Mouse (Mus musculus): ENCODE results near the gene Olfr470. TPM values are rescaled to one million over a fixed set of nuclear protein-coding genes. Genes with fewer than 3 reads are reported as not detected.

Olfr470 gene
- polyA plus RNA-seq (2012; rRNA removed): not detected in 2 replicates

GRCm38 (mm10) chr7:107847390-107847789 is at the start of gene Olfr470:
Gene Olfr470, minus strand, starts transcription at chr7:107847490.

GRCm38 (mm10) chr7:107825441-107825840 is 21.8 kb downstream of the Olfr470 start, which contains the start of gene Olfr469:
Gene Olfr469, minus strand, starts transcription at chr7:107825541.

GRCm38 (mm10) chr7:107811963-107812362 is 35.3 kb downstream of the Olfr470 start, which contains the start of gene Olfr467:
Gene Olfr467, plus strand, starts transcription at chr7:107812263.

GRCm38 (mm10) chr7:107801108-107801507 is 46.2 kb downstream of the Olfr470 start, which contains the start of gene Ovch2:
Gene Ovch2, minus strand, starts transcription at chr7:107801208.

Other genes with a start within 250 kb of the Olfr470 start
- not detected in 2 replicates for gene 5330417H12Rik, start 222.3 kb downstream of the Olfr470 start, polyA plus RNA-seq (2012; rRNA removed)
- gene Cyb5r2, start 89.5 kb downstream of the Olfr470 start, polyA plus RNA-seq (2012; rRNA removed): 0.01 and 0.03 TPM in 2 replicates
- not detected in 2 replicates for gene Ovch2, start 46.3 kb downstream of the Olfr470 start, polyA plus RNA-seq (2012; rRNA removed)
- not detected in 2 replicates for gene Olfr467, start 35.2 kb downstream of the Olfr470 start, polyA plus RNA-seq (2012; rRNA removed)
- gene Olfr469, start 21.9 kb downstream of the Olfr470 start, polyA plus RNA-seq (2012; rRNA removed): not detected in 2 replicates
- gene Olfr472, start 50.4 kb upstream of the Olfr470 start, polyA plus RNA-seq (2012; rRNA removed): not detected in 2 replicates
- not detected in 2 replicates for gene Olfr473, start 83.0 kb upstream of the Olfr470 start, polyA plus RNA-seq (2012; rRNA removed)
- gene Olfr474, start 107.2 kb upstream of the Olfr470 start, polyA plus RNA-seq (2012; rRNA removed): not detected in 2 replicates
- gene Olfr476, start 117.3 kb upstream of the Olfr470 start, polyA plus RNA-seq (2012; rRNA removed): not detected in 2 replicates
- gene Olfr477, start 139.2 kb upstream of the Olfr470 start, polyA plus RNA-seq (2012; rRNA removed): not detected in 2 replicates
- gene Olfr478, start 186.5 kb upstream of the Olfr470 start, polyA plus RNA-seq (2012; rRNA removed): not detected in 2 replicates
- gene Olfr479, start 203.2 kb upstream of the Olfr470 start, polyA plus RNA-seq (2012; rRNA removed): not detected in 2 replicates
- not detected in 2 replicates for gene Olfr480, start 219.9 kb upstream of the Olfr470 start, polyA plus RNA-seq (2012; rRNA removed)
- gene Olfr481, start 232.4 kb upstream of the Olfr470 start, polyA plus RNA-seq (2012; rRNA removed): not detected in 2 replicates